Mouse (Mus musculus): ENCODE data around the gene Wdr3. TPM values are rescaled to one million over a fixed set of nuclear protein-coding genes. Genes with fewer than 3 reads are reported as not detected.

Gene Wdr3
- polyA plus RNA-seq (2017; shearing (Covaris generic)), result 10 to 100 TPM; 37.2 to 61.4 TPM

DNA sequence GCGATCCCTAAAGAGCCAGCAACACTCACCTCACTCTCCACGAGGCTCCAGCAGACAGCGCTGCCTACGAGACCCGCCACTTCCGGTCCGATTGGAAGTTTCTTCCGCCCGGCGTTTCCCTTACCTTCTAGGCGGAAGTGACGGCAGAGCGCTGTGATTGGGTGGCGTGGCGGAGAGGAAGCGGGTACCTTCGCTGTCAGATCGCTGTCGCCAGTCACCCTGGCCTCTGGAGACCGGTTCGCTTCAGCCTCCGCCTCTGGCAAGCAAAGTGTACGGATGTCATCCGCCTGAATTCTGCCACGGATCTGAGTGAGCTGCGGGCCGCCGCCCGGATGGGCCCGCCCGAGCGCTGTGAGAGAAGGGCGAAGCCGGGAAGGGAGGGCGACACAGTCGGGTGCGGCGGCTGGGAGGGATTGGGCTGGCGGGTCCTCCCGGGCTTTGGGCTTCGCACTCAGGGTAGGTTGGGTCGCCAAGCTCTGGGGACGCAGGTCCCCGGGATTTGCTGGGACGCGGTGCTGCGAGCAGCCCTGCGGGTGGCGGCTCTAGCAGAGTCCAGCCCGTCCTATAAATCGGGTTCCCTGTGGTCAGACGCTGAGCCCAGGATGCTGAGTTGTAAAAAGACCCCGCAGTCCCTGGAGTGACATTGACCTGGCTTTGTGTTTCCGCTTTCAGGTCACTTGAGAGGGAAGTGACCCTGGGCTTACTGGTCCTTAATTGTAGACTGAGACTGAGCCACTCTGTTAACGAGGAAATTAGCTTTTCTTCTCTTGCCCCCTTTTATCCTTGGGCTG is at the start of gene Wdr3, which contains the start of gene Gdap2:
Gene Wdr3 (minus strand): TSS at position 93 of the 791 bp plus-strand sequence.
Gene Gdap2 (plus strand): TSS at position 67 of the 791 bp plus-strand sequence.
- ATAC-seq, result peak; percentile 98

DNA sequence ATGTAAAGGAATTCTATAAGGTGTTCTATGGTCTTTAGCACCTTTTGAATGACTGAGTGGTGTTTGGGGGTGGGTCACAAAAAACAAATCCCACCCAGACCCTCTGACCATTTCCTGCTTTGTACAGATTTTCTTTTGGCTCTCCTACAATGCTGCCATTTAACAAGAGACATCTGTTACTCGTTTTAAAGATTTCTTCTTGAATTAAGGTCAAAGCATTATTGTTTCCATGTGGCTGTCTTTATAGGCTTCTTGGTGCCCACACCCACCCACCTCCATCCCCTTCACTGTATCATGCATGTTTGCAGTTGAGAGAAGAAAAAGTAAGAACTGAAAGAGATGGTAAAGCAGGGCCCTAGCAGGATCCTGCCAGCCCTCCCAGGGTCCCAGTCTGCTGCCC is 44.8 kb upstream of the Wdr3 start:
- no peak for ATAC-seq

DNA sequence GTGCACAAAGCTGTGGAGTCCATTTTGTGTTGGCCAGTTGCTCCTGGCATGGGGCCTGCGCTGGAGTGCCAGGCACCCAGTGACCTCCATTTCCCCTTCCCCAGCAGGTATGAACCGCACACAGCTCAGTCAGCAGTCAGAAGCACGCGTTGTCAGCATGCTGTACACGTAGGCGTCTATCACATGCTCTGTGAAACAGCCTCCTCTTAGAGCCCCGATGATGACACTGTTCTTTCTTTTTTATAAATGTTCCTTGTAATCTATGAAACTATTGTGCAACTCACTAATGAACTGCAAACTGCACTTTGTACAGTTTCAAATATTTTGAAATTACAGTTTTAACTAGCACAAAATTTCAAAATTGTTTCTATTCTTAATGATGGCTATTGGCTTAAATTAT is 39.3 kb upstream of the Wdr3 start:
- ATAC-seq, result no peak

DNA sequence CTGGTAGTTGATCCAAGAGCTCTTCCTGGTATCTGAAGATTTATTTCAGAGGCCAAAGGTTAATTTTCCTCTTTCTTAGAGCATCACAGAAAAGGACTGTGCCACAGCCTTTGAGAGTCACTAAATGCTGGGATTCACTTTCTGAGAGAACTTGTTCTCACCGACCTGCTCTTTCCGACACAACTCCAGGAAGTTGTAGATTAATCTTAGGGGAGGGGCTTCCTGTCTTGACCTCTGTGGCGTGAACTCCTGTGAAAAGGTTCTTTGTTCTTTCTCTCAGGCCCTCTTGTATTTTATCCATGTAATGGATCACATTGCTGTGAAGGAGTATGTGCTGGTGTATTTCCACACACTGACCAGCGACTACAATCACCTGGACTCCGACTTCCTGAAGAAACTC is 32.0 kb upstream of the Wdr3 start:
- no peak for ATAC-seq

DNA sequence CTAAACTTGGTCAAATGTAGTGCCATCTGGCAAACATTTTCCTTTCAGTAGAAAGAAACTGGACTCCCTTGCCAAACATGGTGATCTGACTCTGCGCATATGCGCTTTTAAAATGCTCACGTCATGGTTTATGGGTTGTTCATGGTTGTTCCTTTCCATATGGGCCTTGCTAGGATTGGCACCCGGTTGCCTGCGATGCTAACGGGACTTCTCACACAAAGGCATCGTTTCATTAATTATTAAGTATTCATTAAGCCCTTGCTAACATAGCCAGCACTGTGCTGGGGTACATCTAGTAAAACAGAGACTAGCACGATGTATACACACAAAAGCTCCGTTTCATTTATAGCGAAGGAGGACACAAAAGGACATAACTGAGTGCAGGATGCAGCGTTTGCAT is 27.7 kb upstream of the Wdr3 start:
- ATAC-seq, result no peak

DNA sequence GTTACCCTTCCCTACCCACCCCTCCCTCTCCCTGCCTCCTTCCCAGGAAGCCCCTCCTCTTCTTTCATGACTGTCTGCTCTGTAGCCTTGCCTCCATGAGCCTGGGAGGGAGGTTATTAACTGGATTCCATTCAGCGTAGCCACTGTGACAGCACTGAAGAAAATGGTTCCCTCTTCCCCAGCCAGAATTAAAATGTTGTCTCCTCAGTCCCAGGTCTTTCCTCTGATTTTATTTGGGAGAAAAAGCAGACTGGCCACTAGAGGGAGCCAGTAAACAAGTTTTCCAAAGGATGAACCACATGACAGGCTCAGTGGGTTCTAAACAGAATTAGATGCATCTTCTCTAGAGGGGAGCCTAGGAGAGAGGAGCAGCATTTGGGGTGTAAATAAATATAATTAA is 27.2 kb upstream of the Wdr3 start:
- no peak for ATAC-seq

DNA sequence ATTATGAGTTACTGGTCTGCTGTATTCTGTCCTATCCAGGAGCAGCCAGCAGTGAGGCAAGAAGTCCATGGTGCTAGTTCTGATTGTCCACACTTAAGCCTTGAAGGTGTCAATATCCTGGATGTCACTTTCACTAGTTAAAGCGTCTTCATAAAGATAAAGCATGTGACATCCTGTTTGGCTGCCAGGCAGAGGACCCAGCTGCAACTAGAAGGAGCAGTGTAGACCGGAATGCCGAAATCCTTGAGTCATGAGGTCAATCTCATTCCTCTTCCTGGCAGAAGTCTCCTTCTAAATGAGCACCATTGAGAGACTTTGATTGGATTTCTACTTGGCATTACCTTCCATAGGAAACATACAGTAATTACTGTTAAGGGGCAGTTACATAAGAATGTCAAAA is 18.3 kb upstream of the Wdr3 start:
- ATAC-seq, result no peak

DNA sequence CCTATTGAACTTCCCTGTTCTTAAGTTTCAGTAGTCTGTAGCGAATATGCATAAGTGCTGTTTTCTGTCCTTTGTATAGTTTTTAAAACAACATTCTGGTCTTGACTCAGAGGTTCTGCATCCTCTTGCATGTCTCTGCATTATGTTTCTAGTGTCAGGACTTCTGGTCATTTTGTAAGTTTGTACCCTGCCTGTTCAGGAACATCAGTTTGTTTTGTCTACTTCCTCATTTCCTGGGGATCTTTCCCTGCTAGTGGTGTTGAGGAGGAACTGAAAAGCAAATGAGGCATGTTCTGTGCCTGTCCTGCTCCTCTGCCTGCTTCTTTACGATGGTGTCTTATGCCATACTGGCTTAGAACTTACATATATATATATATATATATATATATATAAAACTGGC is 13.8 kb upstream of the Wdr3 start:
- no peak for ATAC-seq

DNA sequence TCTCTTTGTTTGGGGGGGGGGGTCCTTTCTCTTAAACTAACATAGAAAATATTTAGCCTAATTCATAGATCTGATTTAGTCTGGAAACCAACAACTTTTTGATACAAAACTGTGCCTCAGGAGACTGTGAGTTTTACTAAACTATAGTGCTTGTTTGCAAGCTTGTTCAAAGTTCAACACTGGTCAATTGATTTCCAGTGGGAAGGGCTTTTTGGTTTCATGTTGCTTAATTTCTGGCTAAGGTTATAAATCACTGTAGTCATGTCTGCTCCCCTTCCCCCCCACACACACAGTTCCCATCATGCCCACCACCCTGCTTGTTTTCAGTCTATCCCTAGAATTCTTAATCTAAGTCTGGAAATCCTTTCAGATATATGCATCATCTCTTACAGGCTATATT is 2.8 kb upstream of the Wdr3 start:
- ATAC-seq, result no peak

DNA sequence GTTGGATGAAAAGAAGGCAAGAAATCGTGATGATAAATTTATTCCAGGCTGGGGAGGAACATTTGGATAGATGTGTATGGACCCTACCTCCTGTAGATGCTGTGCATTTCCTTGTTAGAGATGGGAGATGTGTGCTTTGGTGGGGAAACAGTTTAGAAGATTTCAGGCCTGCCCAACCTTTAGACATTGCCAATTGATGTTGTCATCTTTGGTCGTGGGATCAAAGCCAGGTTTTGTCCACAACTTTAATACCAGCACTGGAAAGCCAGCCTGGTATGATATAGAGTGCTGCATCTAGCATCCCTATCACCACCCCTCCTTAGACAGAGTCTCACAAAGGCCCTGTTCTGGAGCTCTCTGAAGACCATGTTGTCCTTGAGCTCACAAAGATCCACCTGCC is 1.3 kb upstream of the Wdr3 start:
- no peak for ATAC-seq

DNA sequence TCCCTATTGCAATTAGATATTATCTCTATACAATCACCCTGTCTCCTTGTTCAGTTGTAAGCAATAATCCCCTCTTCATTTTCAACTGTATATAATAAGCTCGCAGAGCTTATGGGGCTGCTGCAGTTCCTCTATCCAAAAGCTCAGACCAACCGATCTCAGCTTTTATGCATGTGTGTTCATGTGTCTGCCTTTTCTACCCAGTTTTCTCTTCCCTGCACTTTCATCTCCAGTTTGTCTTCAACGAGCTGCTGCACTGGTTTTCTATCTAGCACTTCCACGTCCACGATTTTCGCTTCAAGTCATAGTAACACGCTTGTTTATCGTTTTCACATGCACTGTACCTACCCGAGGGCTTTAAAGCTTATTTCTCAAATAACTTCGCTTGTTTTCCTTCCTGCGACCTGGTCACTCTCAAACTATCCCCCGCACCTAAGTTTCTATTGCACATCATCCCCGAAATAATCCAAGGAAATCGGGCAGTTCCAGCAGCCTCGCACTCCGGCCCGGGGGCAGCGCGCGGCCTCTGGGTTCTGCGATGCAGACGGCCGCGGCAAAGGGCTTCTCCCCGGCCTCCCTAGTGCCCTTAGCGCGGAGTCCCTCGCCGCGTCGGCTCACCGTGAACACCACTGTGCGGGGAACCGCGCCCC is 417 bp downstream of the Wdr3 start:
- no peak for ATAC-seq

DNA sequence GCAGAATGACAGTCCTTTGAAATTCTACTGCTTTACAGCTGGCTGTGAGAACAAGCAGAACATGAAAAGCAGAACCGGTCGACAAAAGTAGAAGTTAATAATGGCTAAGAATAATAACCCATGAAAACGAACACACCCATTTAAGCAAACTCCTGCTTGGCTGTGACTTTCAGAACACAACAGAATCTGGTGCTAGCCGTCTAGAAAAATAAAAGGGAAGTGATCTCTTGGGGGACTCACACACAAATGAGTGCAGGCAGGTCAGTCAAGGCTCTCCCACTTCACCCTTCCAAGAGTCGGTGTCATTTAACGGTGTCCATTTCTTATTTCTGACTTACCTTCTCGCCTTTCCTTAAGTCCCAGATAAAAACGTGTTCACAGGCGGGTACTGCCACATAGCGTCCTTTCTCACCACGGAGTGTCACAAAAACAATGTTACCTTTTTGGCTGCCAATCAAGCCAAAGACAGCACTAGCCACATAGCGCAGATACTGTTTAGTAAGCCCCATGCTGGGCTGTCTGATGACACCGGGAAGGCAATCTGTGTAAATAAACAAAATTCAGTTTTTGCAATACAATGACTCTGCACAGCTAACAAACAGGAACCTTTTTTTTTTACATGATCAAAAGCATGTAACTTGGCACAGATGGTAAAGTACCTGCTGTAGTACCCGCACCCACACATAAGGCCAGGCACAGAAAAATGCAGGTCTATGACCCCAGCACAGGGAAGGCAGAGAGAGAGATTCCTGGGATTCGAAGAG is 1.3 kb downstream of the Wdr3 start:
- ATAC-seq, result no peak

DNA sequence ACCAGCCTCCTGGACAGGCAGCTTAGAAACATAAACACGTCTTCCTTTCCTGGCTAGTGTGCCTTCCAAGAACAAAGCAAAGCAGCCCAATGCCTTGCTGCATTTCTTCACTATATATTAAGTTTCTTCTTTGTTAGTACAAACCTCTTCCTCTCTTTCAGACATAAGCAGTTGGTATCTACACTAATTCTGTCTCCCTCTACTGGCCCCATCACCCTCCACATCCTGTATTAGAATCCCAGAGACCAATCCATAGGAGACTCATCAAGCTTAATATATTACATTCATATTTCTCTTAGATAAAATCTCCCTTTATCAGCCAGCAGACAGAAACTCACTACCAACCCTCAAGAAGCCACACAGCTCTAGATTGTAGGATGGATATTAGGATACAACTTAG is 39.8 kb downstream of the Wdr3 start:
- ATAC-seq, result no peak

DNA sequence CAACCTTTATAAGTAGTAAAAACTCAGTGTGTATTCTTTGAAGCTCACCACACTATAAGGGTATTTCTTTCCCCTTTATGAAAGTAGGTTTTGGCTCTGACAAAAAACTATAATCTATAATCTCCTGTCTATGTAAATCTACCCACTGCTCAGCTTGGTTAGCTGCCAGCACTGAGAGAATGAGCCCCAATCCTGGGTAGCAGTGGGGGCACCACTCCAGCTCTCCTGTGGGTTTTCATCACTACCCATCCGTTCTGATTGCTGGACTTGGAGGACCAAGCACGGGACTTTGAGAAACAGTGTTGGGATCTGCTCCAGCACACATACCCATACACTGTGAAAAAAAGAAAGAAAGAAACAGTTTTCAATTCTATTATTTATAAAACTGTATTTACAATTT is 40.2 kb downstream of the Wdr3 start:
- ATAC-seq, result no peak

DNA sequence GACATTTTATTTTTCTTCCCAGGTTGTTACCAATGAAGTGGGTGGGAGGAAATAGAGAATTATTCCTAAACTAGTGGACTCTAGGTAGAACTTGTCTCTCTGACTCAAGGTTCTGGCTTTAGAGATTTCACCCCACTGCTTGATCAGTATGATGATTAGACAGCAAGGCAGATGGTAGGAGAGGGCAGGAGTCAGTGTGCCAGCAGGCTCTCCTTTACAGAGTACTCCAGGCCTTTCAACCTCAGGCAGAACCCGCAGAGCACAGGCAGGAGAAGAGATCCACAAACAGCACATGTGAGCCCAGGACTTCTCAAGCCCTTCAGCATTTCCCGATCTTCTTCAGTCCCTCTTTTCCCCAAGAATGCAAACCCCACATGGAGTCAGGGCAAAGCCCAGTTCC is 43.5 kb downstream of the Wdr3 start:
- no peak for ATAC-seq

DNA sequence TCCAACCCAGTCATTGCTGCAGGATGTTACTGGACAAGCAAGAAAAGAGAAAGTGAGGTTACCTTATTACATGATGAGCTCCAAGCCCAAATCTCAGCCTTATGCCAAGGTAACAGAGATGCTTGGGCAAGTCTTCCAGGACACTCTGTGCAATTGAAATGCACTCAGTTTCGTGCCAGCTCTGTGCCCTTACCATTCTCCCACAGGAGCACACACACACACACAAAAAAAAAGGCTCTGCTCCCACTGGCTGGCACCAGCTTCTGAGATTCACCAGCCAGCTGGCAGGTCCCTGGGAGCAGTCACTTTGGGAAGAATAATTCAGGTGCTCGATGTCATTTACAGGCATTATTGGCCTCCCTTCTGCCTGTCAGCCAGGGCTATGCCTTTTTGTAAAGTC is 55.5 kb downstream of the Wdr3 start:
- ATAC-seq, result no peak

DNA sequence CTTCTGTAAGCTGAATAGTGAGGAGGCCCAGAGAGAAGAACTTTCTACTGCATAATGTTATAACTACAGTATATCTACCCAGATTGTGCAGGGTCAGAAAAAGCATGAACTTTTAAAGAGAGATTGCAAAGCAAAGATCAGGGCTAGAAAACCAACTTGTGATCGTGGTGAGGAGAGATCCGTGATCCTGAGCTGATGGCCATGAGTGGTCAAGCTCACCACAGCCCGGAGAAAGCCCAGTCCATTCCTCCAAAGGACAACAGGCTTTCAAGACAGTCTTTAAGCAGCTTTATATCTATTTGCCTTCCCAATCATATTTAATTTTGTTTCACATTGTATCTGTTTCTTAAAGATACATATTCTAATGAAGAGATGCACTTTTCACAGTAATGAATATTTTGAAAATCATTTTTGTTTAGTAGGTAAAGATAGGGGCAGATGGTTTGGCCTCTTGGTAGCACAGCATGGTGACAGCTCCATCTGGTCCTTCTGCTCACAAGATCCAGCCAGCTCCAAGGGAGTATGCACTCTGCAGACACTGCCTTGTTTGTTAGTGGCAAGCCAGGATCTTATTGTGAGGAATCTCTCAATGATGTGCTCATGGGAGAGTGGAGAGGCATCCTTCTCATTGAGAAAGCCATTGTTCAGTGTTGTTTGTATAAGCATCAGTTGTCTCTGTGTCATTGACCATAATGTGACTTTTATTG is 59.7 kb downstream of the Wdr3 start:
- no peak for ATAC-seq

Other genes with a start within 250 kb of the Wdr3 start
- gene Gdap2, start within 50 bp of the Wdr3 start, polyA plus RNA-seq (2017; shearing (Covaris generic)), result 10 to 100 TPM; 26.9 to 30.4 TPM

Measured in CD4-positive, CD25-positive, alpha-beta regulatory T cell, adult 4 months (primary cell).